Mouse (Mus musculus): Measurements from ENCODE around the gene Sdc1. TPM values are rescaled to one million over a fixed set of nuclear protein-coding genes. Genes with fewer than 3 reads are reported as not detected.
A peak's percentile ranks its signal among the peaks of the same experiment; 100 is the strongest.

Gene Sdc1
- polyA plus RNA-seq, 1 experiment from 2014 or later: 33.9 TPM

GRCm38 (mm10) chr12:8782565-8782964 is 11.4 kb downstream of the Sdc1 start:
- Histone ChIP-seq H3K4me2 (no peak overlapping the region), H3K4me1 (replicated peaks) (peaks cover 24% of the 10 kb centered on the region), H3K4me3 (no peak overlapping the region), H3K9ac (no peak overlapping the region), H3K27me3 (no peaks in the 10 kb centered on the region), H3K27ac (no peak overlapping the region), H3K36me3 (no peaks in the 10 kb centered on the region), H3K9me3 (replicated peaks) (no peaks in the 10 kb centered on the region)
- no peak for ATAC-seq (replicated peaks; ENCODE audit: insufficient number of reproducible peaks, insufficient read depth, low FRiP score, low read depth)
- 79% methylated on average over 3 of the region's 3 CpGs for WGBS

GRCm38 (mm10) chr12:8784189-8784588 is 13.1 kb downstream of the Sdc1 start:
- Histone ChIP-seq H3K4me3 (no peak overlapping the region), H3K27me3 (no peaks in the 10 kb centered on the region), H3K36me3 (no peaks in the 10 kb centered on the region), H3K4me1 (replicated peaks) (peaks cover 30% of the 10 kb centered on the region), H3K9ac (no peak overlapping the region), H3K27ac (no peak overlapping the region), H3K4me2 (no peak overlapping the region), H3K9me3 (replicated peaks) (no peaks in the 10 kb centered on the region)
- 51% methylated on average over 9 of the region's 9 CpGs for WGBS
- ATAC-seq (replicated peaks; ENCODE audit: insufficient number of reproducible peaks, insufficient read depth, low FRiP score, low read depth): no peak

- Histone ChIP-seq H3K4me3 (no peak overlapping the region), H3K36me3 (peaks cover 7% of the 10 kb centered on the region; the same call in 1 of the 2 replicates), H3K27ac (no peak overlapping the region), H3K27me3 (no peaks in the 10 kb centered on the region), H3K4me1 (replicated peaks) (peaks cover 24% of the 10 kb centered on the region), H3K4me2 (no peak overlapping the region), H3K9me3 (replicated peaks) (no peaks in the 10 kb centered on the region), H3K9ac (no peak overlapping the region)
- ATAC-seq (replicated peaks; ENCODE audit: insufficient number of reproducible peaks, insufficient read depth, low FRiP score, low read depth): no peak
- 74% methylated on average over 5 of the region's 5 CpGs for WGBS
These were observed 15.4 kb downstream of the Sdc1 start for GRCm38 (mm10) chr12:8786476-8786875.

GRCm38 (mm10) chr12:8786984-8787730 is 16.0 kb downstream of the Sdc1 start:
- no peak overlapping the region for H3K4me3 ChIP-seq
- H3K4me1 ChIP-seq (replicated peaks): peaks cover 17% of the 10 kb centered on the region
- WGBS: 87% methylated on average over 12 of the region's 12 CpGs
- H3K4me2 ChIP-seq: no peak overlapping the region
- ATAC-seq (replicated peaks; ENCODE audit: insufficient number of reproducible peaks, insufficient read depth, low FRiP score, low read depth): no peak
- H3K9me3 ChIP-seq (replicated peaks): no peaks in the 10 kb centered on the region
- H3K27ac ChIP-seq: no peak overlapping the region
- no peak overlapping the region for H3K9ac ChIP-seq
- peaks cover 7% of the 10 kb centered on the region; the same call in 1 of the 2 replicates for H3K36me3 ChIP-seq
- H3K27me3 ChIP-seq: no peaks in the 10 kb centered on the region

GRCm38 (mm10) chr12:8788469-8788868 is 17.3 kb downstream of the Sdc1 start:
- Histone ChIP-seq H3K9ac (no peak overlapping the region), H3K4me2 (no peak overlapping the region), H3K27me3 (no peaks in the 10 kb centered on the region), H3K4me3 (no peak overlapping the region), H3K27ac (no peak overlapping the region), H3K36me3 (peaks cover 7% of the 10 kb centered on the region; the same call in 1 of the 2 replicates), H3K4me1 (replicated peaks) (peaks cover 16% of the 10 kb centered on the region), H3K9me3 (replicated peaks) (no peaks in the 10 kb centered on the region)
- WGBS: 75% methylated on average over 3 of the region's 3 CpGs
- ATAC-seq (replicated peaks; ENCODE audit: insufficient number of reproducible peaks, insufficient read depth, low FRiP score, low read depth): no peak

GRCm38 (mm10) chr12:8790615-8791014 is 19.5 kb downstream of the Sdc1 start:
- Histone ChIP-seq H3K4me2 (no peak overlapping the region), H3K36me3 (peaks cover 7% of the 10 kb centered on the region; the same call in 1 of the 2 replicates), H3K4me1 (replicated peaks) (peaks cover 12% of the 10 kb centered on the region), H3K27me3 (no peaks in the 10 kb centered on the region), H3K4me3 (no peak overlapping the region), H3K27ac (no peak overlapping the region), H3K9me3 (replicated peaks) (no peaks in the 10 kb centered on the region), H3K9ac (no peak overlapping the region)
- WGBS: 87% methylated on average over 12 of the region's 12 CpGs
- ATAC-seq (replicated peaks; ENCODE audit: insufficient number of reproducible peaks, insufficient read depth, low FRiP score, low read depth): no peak

GRCm38 (mm10) chr12:8793410-8794051 is 22.4 kb downstream of the Sdc1 start:
- no peak overlapping the region for H3K4me3 ChIP-seq
- peaks cover 7% of the 10 kb centered on the region; the same call in 1 of the 2 replicates for H3K36me3 ChIP-seq
- no peak overlapping the region for H3K27ac ChIP-seq
- peaks cover 5% of the 10 kb centered on the region; the same call in 1 of the 2 replicates for H3K4me1 ChIP-seq (replicated peaks)
- H3K9me3 ChIP-seq (replicated peaks): no peaks in the 10 kb centered on the region
- H3K4me2 ChIP-seq: no peak overlapping the region
- WGBS: 76% methylated on average over 2 of the region's 2 CpGs
- H3K27me3 ChIP-seq: no peaks in the 10 kb centered on the region
- H3K9ac ChIP-seq: no peak overlapping the region
- ATAC-seq (replicated peaks; ENCODE audit: insufficient number of reproducible peaks, insufficient read depth, low FRiP score, low read depth): no peak

GRCm38 (mm10) chr12:8797936-8798335 is 26.8 kb downstream of the Sdc1 start:
- H3K9ac ChIP-seq: no peak overlapping the region

GRCm38 (mm10) chr12:8798486-8799020 is 27.4 kb downstream of the Sdc1 start:
- Histone ChIP-seq H3K4me1 (replicated peaks) (peaks cover 4% of the 10 kb centered on the region), H3K4me2 (no peak overlapping the region), H3K27ac (peak overlapping the region; percentile 49), H3K36me3 (no peaks in the 10 kb centered on the region), H3K27me3 (no peaks in the 10 kb centered on the region), H3K9ac (no peak overlapping the region), H3K9me3 (replicated peaks) (no peaks in the 10 kb centered on the region), H3K4me3 (no peak overlapping the region)
- 39% methylated on average over 9 of the region's 9 CpGs for WGBS
- 0 out of 2 replicates have a peak, but pooled peaks have one; percentile 29 for ATAC-seq (replicated peaks; ENCODE audit: insufficient number of reproducible peaks, insufficient read depth, low FRiP score, low read depth)

More at GRCm38 (mm10) chr12:8797936-8798335, 26.8 kb downstream of the Sdc1 start:
- H3K4me2 ChIP-seq: no peak overlapping the region
- H3K36me3 ChIP-seq: no peaks in the 10 kb centered on the region
- peaks cover 8% of the 10 kb centered on the region for H3K4me1 ChIP-seq (replicated peaks)
- no peaks in the 10 kb centered on the region for H3K9me3 ChIP-seq (replicated peaks)
- H3K27ac ChIP-seq: peak overlapping the region; percentile 49; the same call in 1 of the 2 replicates
- no peak for ATAC-seq (replicated peaks; ENCODE audit: insufficient number of reproducible peaks, insufficient read depth, low FRiP score, low read depth)
- WGBS: 86% methylated on average over 7 of the region's 7 CpGs
- H3K4me3 ChIP-seq: no peak overlapping the region
- no peaks in the 10 kb centered on the region for H3K27me3 ChIP-seq

- H3K4me1 ChIP-seq (replicated peaks): peaks cover 3% of the 10 kb centered on the region; the same call in 1 of the 2 replicates
- ATAC-seq (replicated peaks; ENCODE audit: insufficient number of reproducible peaks, insufficient read depth, low FRiP score, low read depth): no peak
- WGBS: 56% methylated on average over 10 of the region's 10 CpGs
- H3K27me3 ChIP-seq: no peaks in the 10 kb centered on the region
- no peak overlapping the region for H3K4me2 ChIP-seq
- H3K9me3 ChIP-seq (replicated peaks): no peaks in the 10 kb centered on the region
- H3K4me3 ChIP-seq: no peak overlapping the region
- H3K36me3 ChIP-seq: no peaks in the 10 kb centered on the region
- no peak overlapping the region for H3K27ac ChIP-seq
- H3K9ac ChIP-seq: no peak overlapping the region
These were observed 32.4 kb downstream of the Sdc1 start for GRCm38 (mm10) chr12:8803421-8804076.

- H3K4me3 ChIP-seq: no peak overlapping the region
- no peaks in the 10 kb centered on the region for H3K27me3 ChIP-seq
- no peak for ATAC-seq (replicated peaks; ENCODE audit: insufficient number of reproducible peaks, insufficient read depth, low FRiP score, low read depth)
- no peak overlapping the region for H3K9ac ChIP-seq
- no peak overlapping the region for H3K27ac ChIP-seq
- H3K9me3 ChIP-seq (replicated peaks): no peaks in the 10 kb centered on the region
- H3K4me1 ChIP-seq (replicated peaks): no peaks in the 10 kb centered on the region; the same call in 1 of the 2 replicates
- WGBS: 94% methylated on average over 3 of the region's 3 CpGs
- no peaks in the 10 kb centered on the region for H3K36me3 ChIP-seq
- H3K4me2 ChIP-seq: no peak overlapping the region
These were observed 32.9 kb downstream of the Sdc1 start for GRCm38 (mm10) chr12:8804077-8804456.

All from heart, embryonic 15.5 days (tissue).